26 mouse cellular contexts compared by ENCODE assay signal in the genomic region with DNA sequence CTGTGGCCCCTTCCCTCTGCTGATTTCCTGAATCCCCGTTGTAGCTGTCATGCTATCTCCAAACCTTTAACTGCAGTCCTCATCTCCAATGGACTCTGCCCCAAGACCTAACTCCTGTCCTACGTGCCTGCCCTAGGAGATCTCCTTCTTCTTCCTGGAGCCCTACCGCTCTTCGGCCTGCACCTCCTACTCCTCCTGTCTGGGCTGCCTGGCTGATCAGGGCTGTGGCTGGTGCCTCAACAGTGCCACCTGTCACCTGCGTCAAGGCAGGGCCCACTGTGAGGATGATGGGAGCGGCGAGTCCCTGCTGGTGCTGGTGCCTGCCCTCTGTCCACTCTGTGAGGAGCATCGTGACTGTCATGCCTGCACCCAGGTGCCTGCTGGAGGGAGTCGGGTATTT. TPM values are rescaled to one million over a fixed set of nuclear protein-coding genes. Genes with fewer than 3 reads are reported as not detected.
"Had no signal": no experiment of that assay in that cellular context is flagged by ENCODE, and none has a peak within 500 bp of the region (broad histone marks: within the 10 kb centered on the region; RNA-seq: fewer than 3 reads in every experiment).

No protein-coding gene starts in this region.

- H3K27me3 ChIP-seq: midbrain, embryonic 13.5 days; midbrain, embryonic 15.5 days; neural tube, embryonic 13.5 days; neural tube, embryonic 15.5 days had no signal

- H3K4me1 ChIP-seq: midbrain, embryonic 15.5 days; neural tube, embryonic 13.5 days; neural tube, embryonic 15.5 days had no signal

- ATAC-seq: midbrain, embryonic 13.5 days; midbrain, embryonic 15.5 days had no signal

- H3K9me3 ChIP-seq: midbrain, embryonic 13.5 days; midbrain, embryonic 15.5 days; neural tube, embryonic 13.5 days; neural tube, embryonic 15.5 days had no signal

- H3K27ac ChIP-seq: midbrain, embryonic 13.5 days; midbrain, embryonic 15.5 days; neural tube, embryonic 13.5 days; neural tube, embryonic 15.5 days had no signal

- H3K4me3 ChIP-seq: midbrain, embryonic 13.5 days; midbrain, embryonic 15.5 days; myocyte; neural tube, embryonic 13.5 days; neural tube, embryonic 15.5 days had no signal

- DNase-seq: lung, adult 18-20 months; lung, embryonic 14.5 days; lung, postnatal 10 days; lung, postnatal 4 days; retina, postnatal 1 day; right cerebral cortex, adult 18-20 months; right cerebral cortex, postnatal 25 days; right cerebral cortex, postnatal 4 days; spleen, adult 18-20 months; thymus, adult 18-20 months; thymus, postnatal 14 days; thymus, postnatal 36 days had no signal

- H3K9ac ChIP-seq: lung, embryonic 14.5 days; midbrain, embryonic 13.5 days; midbrain, embryonic 15.5 days; neural tube, embryonic 13.5 days; neural tube, embryonic 15.5 days had no signal

- H3K4me2 ChIP-seq: lung, embryonic 14.5 days; midbrain, embryonic 11.5 days; midbrain, embryonic 13.5 days; midbrain, embryonic 15.5 days; neural tube, embryonic 13.5 days; neural tube, embryonic 15.5 days had no signal

RNA-seq across cellular contexts. Expression of gene Cnfn, which starts 30.2 kb away (rescaled TPM):
- total RNA-seq: megakaryocyte, adult 5-6 weeks; megakaryocyte-erythroid progenitor cell, adult 5-6 weeks; midbrain, postnatal 0 days had no signal
- polyA plus RNA-seq: liver, embryonic 16.5 days; lung, embryonic 14.5 days; midbrain, embryonic 11.5 days; midbrain, embryonic 15.5 days; midbrain, postnatal 0 days; myocyte; neural tube, embryonic 11.5 days; neural tube, embryonic 13.5 days; stomach, embryonic 14.5 days had no signal

RNA-seq across cellular contexts. Expression of gene Tmem145, which starts 33.4 kb away (rescaled TPM):
- total RNA-seq: megakaryocyte, adult 5-6 weeks; megakaryocyte-erythroid progenitor cell, adult 5-6 weeks had no signal
- polyA plus RNA-seq: thymus, postnatal 0 days had no signal

RNA-seq across cellular contexts. Expression of gene Prr19, which starts 38.1 kb away (rescaled TPM):
- total RNA-seq: megakaryocyte, adult 5-6 weeks; megakaryocyte-erythroid progenitor cell, adult 5-6 weeks had no signal
- polyA plus RNA-seq: liver, embryonic 16.5 days; myocyte; small intestine, adult 2 months had no signal
